Mouse (Mus musculus) testis, postnatal 14 days (tissue): ENCODE data around the gene Nptx1.

Source experiments
- DNase-seq: peaks from one replicate; pipeline ENCODE4 v3.0.0; 2021; ENCODE audit warnings: low spot score

Gene Nptx1

GRCm38 (mm10) chr11:119547183-119547921 is at the start of gene Nptx1:
Nptx1 (minus strand) TSS chr11:119547753.
- DNase-seq: no peak

GRCm38 (mm10) chr11:119593966-119594365 is 46.4 kb upstream of the Nptx1 start:
- no peak for DNase-seq

GRCm38 (mm10) chr11:119589242-119589641 is 41.7 kb upstream of the Nptx1 start:
- no peak for DNase-seq

- DNase-seq: no peak
Measured at GRCm38 (mm10) chr11:119587112-119587511, 39.6 kb upstream of the Nptx1 start.

GRCm38 (mm10) chr11:119586511-119586910 is 39.0 kb upstream of the Nptx1 start:
- DNase-seq: no peak

- no peak for DNase-seq
Measured at GRCm38 (mm10) chr11:119577721-119578120, 30.2 kb upstream of the Nptx1 start.

- no peak for DNase-seq
Measured at GRCm38 (mm10) chr11:119576855-119577254, 29.3 kb upstream of the Nptx1 start.

GRCm38 (mm10) chr11:119572316-119573010 is 24.9 kb upstream of the Nptx1 start:
- DNase-seq: no peak

- DNase-seq: no peak
Measured at GRCm38 (mm10) chr11:119566188-119566587, 18.6 kb upstream of the Nptx1 start.

- DNase-seq: no peak
Measured at GRCm38 (mm10) chr11:119565684-119566083, 18.1 kb upstream of the Nptx1 start.

- DNase-seq: no peak
Measured at GRCm38 (mm10) chr11:119565021-119565420, 17.5 kb upstream of the Nptx1 start.

- DNase-seq: no peak
Measured at GRCm38 (mm10) chr11:119564383-119564782, 16.8 kb upstream of the Nptx1 start.

GRCm38 (mm10) chr11:119563166-119563565 is 15.6 kb upstream of the Nptx1 start:
- DNase-seq: no peak

- no peak for DNase-seq
Measured at GRCm38 (mm10) chr11:119562286-119562685, 14.7 kb upstream of the Nptx1 start.

GRCm38 (mm10) chr11:119558870-119559610 is 11.5 kb upstream of the Nptx1 start:
- no peak for DNase-seq

GRCm38 (mm10) chr11:119557940-119558869 is 10.7 kb upstream of the Nptx1 start:
- no peak for DNase-seq

- no peak for DNase-seq
Measured at GRCm38 (mm10) chr11:119555170-119555569, 7.6 kb upstream of the Nptx1 start.

GRCm38 (mm10) chr11:119554706-119555105 is 7.2 kb upstream of the Nptx1 start:
- no peak for DNase-seq

GRCm38 (mm10) chr11:119552902-119553802 is 5.6 kb upstream of the Nptx1 start:
- no peak for DNase-seq

- no peak for DNase-seq
Measured at GRCm38 (mm10) chr11:119552301-119552700, 4.7 kb upstream of the Nptx1 start.

GRCm38 (mm10) chr11:119551468-119551867 is 3.9 kb upstream of the Nptx1 start:
- DNase-seq: no peak
